Mouse (Mus musculus): ENCODE measurements around the gene Trim25. TPM values are rescaled to one million over a fixed set of nuclear protein-coding genes. Genes with fewer than 3 reads are reported as not detected.

Trim25 gene
- total and polyA plus RNA-seq, 3 experiments = 22.2 to 43.0 TPM; not detected in 1

DNA sequence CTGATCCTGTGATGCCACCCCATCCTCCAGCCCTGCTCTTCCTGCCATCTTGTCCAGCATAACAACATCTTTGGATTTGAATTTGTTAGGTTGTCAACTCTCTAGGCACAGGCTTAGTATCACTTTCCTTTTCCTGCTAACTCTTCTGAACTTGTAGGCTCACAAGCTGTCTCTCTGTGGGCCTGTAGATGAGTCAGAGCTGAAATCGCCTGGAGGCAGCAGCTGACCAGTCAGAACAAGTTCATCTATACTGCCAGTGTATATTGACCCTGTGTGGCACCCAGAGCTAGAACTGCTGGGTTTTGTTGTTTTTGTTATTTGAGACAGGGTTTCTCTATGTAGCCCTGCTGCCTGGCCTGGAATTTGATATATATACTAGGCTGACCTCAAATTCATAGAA lies 32.0 kb downstream of the Trim25 start:
- Histone ChIP-seq H3K79me2 (ENCODE audit: control insufficient read depth, insufficient read depth, low read length, poor library complexity) (no peaks in the 10 kb centered on the region), H3K4me1 (ENCODE audit: control insufficient read depth in 1 of 2, insufficient read depth in 2 of 2, low read length in 2 of 2) (peaks cover 8 to 16% of the 10 kb centered on the region in 2 experiments), H3K9ac (ENCODE audit: control insufficient read depth, low read depth, low read length, poor library complexity, severe bottlenecking) (no peak overlapping the region), H3K9me3 (replicated peaks; ENCODE audit: insufficient read depth, low read length) (no peaks in the 10 kb centered on the region), H3K4me3 (ENCODE audit: control insufficient read depth in 1 of 2, insufficient read depth in 1 of 2, low read depth in 2 of 2, low read length in 2 of 2) (no peak overlapping the region), H3K27me3 (ENCODE audit: control insufficient read depth in 1 of 2, insufficient read depth in 2 of 2, low read length in 2 of 2) (no peaks in the 10 kb centered on the region), H3K27ac (ENCODE audit: control insufficient read depth, low read depth, low read length) (no peak overlapping the region), H3K36me3 (ENCODE audit: control insufficient read depth in 1 of 2, insufficient read depth in 2 of 2, low read length in 2 of 2) (peaks cover 0 to 12% of the 10 kb centered on the region in 2 experiments; a peak in 2 of 4 replicates)
- TF ChIP-seq TCF12 (IDR thresholded peaks at IDR 0.05; ENCODE audit: low read depth, low read length) (no peak), MXI1 (IDR thresholded peaks at IDR 0.05; ENCODE audit: low read depth, low read length) (no peak), BHLHE40 (IDR thresholded peaks at IDR 0.05; ENCODE audit: borderline replicate concordance, low read depth, low read length) (no peak), USF2 (IDR thresholded peaks at IDR 0.05; ENCODE audit: borderline replicate concordance in 1 of 2, insufficient read depth in 1 of 2, low read depth in 1 of 2, low read length in 2 of 2) (no peak), MEF2A (IDR thresholded peaks at IDR 0.05; ENCODE audit: extremely low read depth, insufficient replicate concordance, low read depth, low read length, poor library complexity, severe bottlenecking) (no peak), ZC3H11A (IDR thresholded peaks at IDR 0.05; ENCODE audit: low read depth, low read length) (no peak), SIN3A (IDR thresholded peaks at IDR 0.05; ENCODE audit: low read length) (no peak), EP300 (IDR thresholded peaks at IDR 0.05; ENCODE audit: low read depth in 1 of 2, low read length in 2 of 2) (no peak), RCOR1 (IDR thresholded peaks at IDR 0.05; ENCODE audit: low read depth, low read length) (no peak), USF1 (IDR thresholded peaks at IDR 0.05; ENCODE audit: low read depth, low read length) (no peak), RAD21 (IDR thresholded peaks at IDR 0.05; ENCODE audit: low read depth, low read length) (no peak), MAFK (IDR thresholded peaks at IDR 0.05; ENCODE audit: borderline replicate concordance, low read depth, low read length) (no peak), TAL1 (IDR thresholded peaks at IDR 0.05; ENCODE audit: low read length) (no peak), KAT2A (conservative IDR thresholded peaks at IDR 0.05; ENCODE audit: low read depth, low read length) (no peak), UBTF (IDR thresholded peaks at IDR 0.05; ENCODE audit: borderline replicate concordance, insufficient read depth, low read depth, low read length) (no peak), NRF1 (IDR thresholded peaks at IDR 0.05; ENCODE audit: insufficient read depth, low read depth, low read length, poor library complexity, severe bottlenecking) (no peak), POLR2AphosphoS5 (IDR thresholded peaks at IDR 0.05; ENCODE audit: borderline replicate concordance, low read depth, low read length) (no peak)
- no peak for DNase-seq (ENCODE audit: low read depth, low spot score)

DNA sequence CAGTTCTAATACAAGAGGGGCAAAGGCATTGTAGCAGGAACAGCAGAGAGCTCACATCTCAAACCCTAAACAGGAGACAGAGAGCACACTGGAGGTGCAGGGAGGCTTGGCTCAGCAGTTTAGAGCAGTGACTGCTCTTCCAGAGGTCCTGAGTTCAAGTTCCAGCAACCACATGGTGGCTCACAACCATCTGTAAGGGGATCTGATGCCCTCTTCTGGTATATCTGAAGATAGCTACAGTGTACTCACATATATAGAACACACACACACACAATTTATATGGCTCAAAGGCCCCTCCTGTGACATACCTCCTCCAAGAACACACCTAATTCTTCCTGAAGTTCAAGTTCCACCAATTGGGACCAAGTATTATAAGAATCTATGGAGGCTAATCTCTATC lies 35.4 kb downstream of the Trim25 start:
- no peak for DNase-seq (ENCODE audit: low read depth, low spot score)
- Histone ChIP-seq H3K27me3 (ENCODE audit: control insufficient read depth in 1 of 2, insufficient read depth in 2 of 2, low read length in 2 of 2) (no peaks in the 10 kb centered on the region), H3K4me1 (ENCODE audit: control insufficient read depth in 1 of 2, insufficient read depth in 2 of 2, low read length in 2 of 2) (no peaks in the 10 kb centered on the region), H3K9me3 (replicated peaks; ENCODE audit: insufficient read depth, low read length) (no peaks in the 10 kb centered on the region), H3K4me3 (ENCODE audit: control insufficient read depth in 1 of 2, insufficient read depth in 1 of 2, low read depth in 2 of 2, low read length in 2 of 2) (no peak overlapping the region), H3K36me3 (ENCODE audit: control insufficient read depth in 1 of 2, insufficient read depth in 2 of 2, low read length in 2 of 2) (no peaks in the 10 kb centered on the region; a peak in 1 of 4 replicates), H3K79me2 (ENCODE audit: control insufficient read depth, insufficient read depth, low read length, poor library complexity) (no peaks in the 10 kb centered on the region), H3K27ac (ENCODE audit: control insufficient read depth, low read depth, low read length) (no peak overlapping the region), H3K9ac (ENCODE audit: control insufficient read depth, low read depth, low read length, poor library complexity, severe bottlenecking) (no peak overlapping the region)
- TF ChIP-seq USF2 (IDR thresholded peaks at IDR 0.05; ENCODE audit: borderline replicate concordance in 1 of 2, insufficient read depth in 1 of 2, low read depth in 1 of 2, low read length in 2 of 2) (no peak), CHD2 (IDR thresholded peaks at IDR 0.05; ENCODE audit: low read length) (no peak), HCFC1 (IDR thresholded peaks at IDR 0.05; ENCODE audit: low read depth, low read length) (no peak), USF1 (IDR thresholded peaks at IDR 0.05; ENCODE audit: low read depth, low read length) (no peak), JUND (IDR thresholded peaks at IDR 0.05; ENCODE audit: low read depth, low read length) (no peak), GATA1 (IDR thresholded peaks at IDR 0.05; ENCODE audit: low read depth, low read length) (no peak), CHD1 (IDR thresholded peaks at IDR 0.05; ENCODE audit: low read depth, low read length) (no peak), CTCF (IDR thresholded peaks at IDR 0.05 in 2 of 3, conservative IDR thresholded peaks at IDR 0.05 in 1 of 3; ENCODE audit: control insufficient read depth in 1 of 3, insufficient read depth in 1 of 3, low read depth in 2 of 3, low read length in 3 of 3, poor library complexity in 1 of 3, severe bottlenecking in 1 of 3) (no peak), ZMIZ1 (IDR thresholded peaks at IDR 0.05; ENCODE audit: low read depth, low read length) (no peak), TCF12 (IDR thresholded peaks at IDR 0.05; ENCODE audit: low read depth, low read length) (no peak), KAT2A (conservative IDR thresholded peaks at IDR 0.05; ENCODE audit: low read depth, low read length) (no peak), ETS1 (IDR thresholded peaks at IDR 0.05; ENCODE audit: low read depth, low read length) (no peak), MAFK (IDR thresholded peaks at IDR 0.05; ENCODE audit: borderline replicate concordance, low read depth, low read length) (no peak)
